Comparison of ENCODE assay signal across 9 mouse cellular contexts in genomic region chr11:11878981-11879698, GRCm38 (mm10). TPM values are rescaled to one million over a fixed set of nuclear protein-coding genes. Genes with fewer than 3 reads are reported as not detected.
DNase-seq lines count a peak whose midpoint lies in the region; ATAC-seq lines count a peak whose summit lies in the region.
"Had no signal": no experiment of that assay in that cellular context is flagged by ENCODE, and none has a peak within 500 bp of the region (broad histone marks: within the 10 kb centered on the region; RNA-seq: fewer than 3 reads in every experiment).

No protein-coding gene starts in this region.

- 50% methylated on average over 10 of the region's 10 CpGs for WGBS in heart, embryonic 12.5 days
- 62% methylated on average over 10 of the region's 10 CpGs for WGBS in liver, embryonic 13.5 days (ENCODE audit: insufficient replicate concordance)

- peak overlapping the region; percentile 49 for H3K9ac ChIP-seq in heart, embryonic 12.5 days
- peak overlapping the region; percentile 14 for H3K9ac ChIP-seq in liver, embryonic 13.5 days

- no peak overlapping the region for H3K4me2 ChIP-seq in heart, embryonic 12.5 days
- H3K4me2 ChIP-seq in liver, embryonic 13.5 days: no peak overlapping the region

- no peaks in the 10 kb centered on the region for H3K36me3 ChIP-seq in heart, embryonic 12.5 days
- no peaks in the 10 kb centered on the region for H3K36me3 ChIP-seq in liver, embryonic 13.5 days

- no peaks in the 10 kb centered on the region for H3K9me3 ChIP-seq in heart, embryonic 12.5 days (replicated peaks)
- no peaks in the 10 kb centered on the region for H3K9me3 ChIP-seq in liver, embryonic 13.5 days (replicated peaks)

- peak; percentile 22 for ATAC-seq in CD4-positive, CD25-positive, alpha-beta regulatory T cell, adult 4 months
- peak; percentile 40 for ATAC-seq in heart, embryonic 12.5 days (ENCODE audit: insufficient number of reproducible peaks, low FRiP score)
- ATAC-seq in liver, embryonic 13.5 days (ENCODE audit: low read depth): peak; percentile 16; the same call in 1 of the 2 replicates

- DNase-seq in embryo, embryonic 10.5 days (ENCODE audit: low spot score): peak; percentile 53
- no peak for DNase-seq in liver, embryonic 13.5 days
- DNase-seq in right cerebral cortex, postnatal 25 days: no peak
- DNase-seq in B cell, adult 2 months: no peak
- DNase-seq in adrenal gland, postnatal 25 days: no peak
- no peak for DNase-seq in left cerebral cortex, postnatal 10 days (ENCODE audit: extremely low spot score in 1 of 2, low spot score in 2 of 2)

- H3K27ac ChIP-seq in heart, embryonic 12.5 days (ENCODE audit: poor library complexity, severe bottlenecking): peak overlapping the region; percentile 95
- H3K27ac ChIP-seq in liver, embryonic 13.5 days: peak overlapping the region; percentile 60

- H3K27me3 ChIP-seq in heart, embryonic 12.5 days (replicated peaks): no peaks in the 10 kb centered on the region
- no peaks in the 10 kb centered on the region for H3K27me3 ChIP-seq in liver, embryonic 13.5 days

- H3K4me1 ChIP-seq in heart, embryonic 12.5 days (replicated peaks): peaks cover 68% of the 10 kb centered on the region
- peaks cover 90% of the 10 kb centered on the region for H3K4me1 ChIP-seq in liver, embryonic 13.5 days (replicated peaks)

- intact Hi-C loops in left cerebral cortex, postnatal 10 days (cut with DNase I): no loop called here

- no peak overlapping the region for H3K4me3 ChIP-seq in heart, embryonic 12.5 days
- no peak overlapping the region for H3K4me3 ChIP-seq in liver, embryonic 13.5 days (replicated peaks)
- H3K4me3 ChIP-seq: myocyte had no signal

RNA-seq across cellular contexts. Expression of gene Ddc, which starts 18.8 kb away (rescaled TPM):
- 1 to 10 TPM; 5.1 to 5.2 TPM for polyA plus RNA-seq in CD4-positive, CD25-positive, alpha-beta regulatory T cell, adult 4 months (2017; shearing (Covaris generic))
- 51.8 and 55.2 TPM in 2 replicates for polyA plus RNA-seq in heart, embryonic 12.5 days (2016; fragmentation: Nextera tagmentation; extraction: Ambion mirVana)
- 9.7 and 11.3 TPM in 2 replicates for polyA plus RNA-seq in liver, embryonic 13.5 days (2015; fragmentation: Nextera tagmentation; extraction: Ambion mirVana)
- total RNA-seq in adrenal gland, postnatal 25 days (2021): 45.0 and 70.3 TPM in 2 replicates
- total RNA-seq in left cerebral cortex, postnatal 10 days (2021): 1 to 10 TPM; 4.5 to 5.2 TPM
